Mouse (Mus musculus): ENCODE measurements at regions not wholly inside any gene's neighbourhood (a gene's known extent, or its start where the extent isn't known, plus 50 kb on each side); places are given as distances from the start of the nearest gene placed in this dataset.

DNA sequence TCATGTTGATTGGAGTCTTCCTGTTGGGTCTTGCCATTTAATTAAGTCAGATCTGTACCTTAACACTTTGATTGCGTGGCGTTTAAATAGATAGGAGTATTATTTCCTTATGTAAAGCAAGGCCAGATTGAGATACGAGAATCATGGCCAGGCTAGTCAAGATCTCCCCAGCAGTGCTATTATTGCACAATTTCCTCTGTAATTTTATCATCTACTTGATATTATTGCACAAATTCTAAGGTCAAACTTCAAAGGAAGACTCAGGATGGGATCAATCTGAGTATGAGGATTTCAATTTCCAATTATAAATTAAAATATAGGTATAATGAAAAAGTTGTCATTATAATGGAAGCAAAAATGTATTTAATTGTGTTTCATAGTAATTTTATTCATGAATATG is 221.9 kb downstream of the 9330182O14Rik start:
- TF ChIP-seq EP300 (IDR thresholded peaks at IDR 0.05) (no peak), CTCF (IDR thresholded peaks at IDR 0.05) (no peak)
